Mouse (Mus musculus): ENCODE measurements around the gene Olfr370.

Olfr370 gene

GRCm38 (mm10) chr8:83575561-83576515, 40.3 kb downstream of the Olfr370 start:
- DNase-seq (ENCODE audit: inconsistent age in 2 of 2, low spot score in 1 of 2), result peak; percentile 44 to 50

GRCm38 (mm10) chr8:83576516-83576895, 40.9 kb downstream of the Olfr370 start:
- DNase-seq (ENCODE audit: inconsistent age in 2 of 2, low spot score in 1 of 2), result no peak

- DNase-seq (ENCODE audit: inconsistent age in 2 of 2, low spot score in 1 of 2), result no peak
Measured at GRCm38 (mm10) chr8:83576921-83577320, 41.3 kb downstream of the Olfr370 start.

- DNase-seq (ENCODE audit: inconsistent age in 2 of 2, low spot score in 1 of 2), result peak; percentile 88 to 95
Measured at GRCm38 (mm10) chr8:83577384-83577791, 41.8 kb downstream of the Olfr370 start.

GRCm38 (mm10) chr8:83578131-83579055, 42.8 kb downstream of the Olfr370 start:
- peak; percentile 36 to 69 for DNase-seq (ENCODE audit: inconsistent age in 2 of 2, low spot score in 1 of 2)

GRCm38 (mm10) chr8:83579676-83580075, 44.1 kb downstream of the Olfr370 start:
- peak; percentile 7 to 21 for DNase-seq (ENCODE audit: inconsistent age in 2 of 2, low spot score in 1 of 2)

- DNase-seq (ENCODE audit: inconsistent age in 2 of 2, low spot score in 1 of 2), result peak in 1 of 2 experiments; percentile 11
Measured at GRCm38 (mm10) chr8:83580826-83581225, 45.2 kb downstream of the Olfr370 start.

- peak; percentile 9 to 31 for DNase-seq (ENCODE audit: inconsistent age in 2 of 2, low spot score in 1 of 2)
Measured at GRCm38 (mm10) chr8:83582226-83582625, 46.6 kb downstream of the Olfr370 start.

GRCm38 (mm10) chr8:83583236-83583635, 47.7 kb downstream of the Olfr370 start:
- DNase-seq (ENCODE audit: inconsistent age in 2 of 2, low spot score in 1 of 2), result peak in 1 of 2 experiments; percentile 3

GRCm38 (mm10) chr8:83584771-83585170, 49.2 kb downstream of the Olfr370 start:
- no peak for DNase-seq (ENCODE audit: inconsistent age in 2 of 2, low spot score in 1 of 2)

GRCm38 (mm10) chr8:83585333-83585732, 49.8 kb downstream of the Olfr370 start:
- DNase-seq (ENCODE audit: inconsistent age in 2 of 2, low spot score in 1 of 2), result peak in 1 of 2 experiments; percentile 33

- DNase-seq (ENCODE audit: inconsistent age in 2 of 2, low spot score in 1 of 2), result no peak
Measured at GRCm38 (mm10) chr8:83587644-83588043, 52.1 kb downstream of the Olfr370 start.

- DNase-seq (ENCODE audit: inconsistent age in 2 of 2, low spot score in 1 of 2), result no peak
Measured at GRCm38 (mm10) chr8:83588886-83589285, 53.3 kb downstream of the Olfr370 start.

GRCm38 (mm10) chr8:83590488-83591023, 55.0 kb downstream of the Olfr370 start:
- DNase-seq (ENCODE audit: inconsistent age in 2 of 2, low spot score in 1 of 2), result no peak

- DNase-seq (ENCODE audit: inconsistent age in 2 of 2, low spot score in 1 of 2), result no peak
Measured at GRCm38 (mm10) chr8:83592682-83593081, 57.1 kb downstream of the Olfr370 start.

- DNase-seq (ENCODE audit: inconsistent age in 2 of 2, low spot score in 1 of 2), result no peak
Measured at GRCm38 (mm10) chr8:83593325-83594166, 58.0 kb downstream of the Olfr370 start.

GRCm38 (mm10) chr8:83594167-83595049, 58.8 kb downstream of the Olfr370 start:
- DNase-seq (ENCODE audit: inconsistent age in 2 of 2, low spot score in 1 of 2), result peak; percentile 98 to 99

Data from adrenal gland, adult (tissue).